Comparison of ENCODE assay signal across 15 mouse cellular contexts in genomic region chr5:29029957-29030356, GRCm38 (mm10).
"Had no signal": no experiment of that assay in that cellular context is flagged by ENCODE, and none has a peak within 500 bp of the region (broad histone marks: within the 10 kb centered on the region; RNA-seq: fewer than 3 reads in every experiment).

No protein-coding gene starts in this region.

- H3K27ac ChIP-seq: layer of hippocampus, adult 2 months; limb, embryonic 12.5 days; liver, embryonic 13.5 days; lung, embryonic 15.5 days; midbrain, embryonic 13.5 days; neural tube, embryonic 15.5 days had no signal

- H3K4me1 ChIP-seq: limb, embryonic 12.5 days; liver, embryonic 13.5 days; lung, embryonic 15.5 days; midbrain, embryonic 13.5 days; neural tube, embryonic 15.5 days had no signal

- H3K4me3 ChIP-seq: layer of hippocampus, adult 2 months; limb, embryonic 12.5 days; liver, embryonic 13.5 days; lung, embryonic 15.5 days; midbrain, embryonic 13.5 days; neural tube, embryonic 15.5 days had no signal

- H3K27me3 ChIP-seq: limb, embryonic 12.5 days; liver, embryonic 13.5 days; lung, embryonic 15.5 days; midbrain, embryonic 13.5 days; neural tube, embryonic 15.5 days had no signal

- H3K4me2 ChIP-seq: limb, embryonic 12.5 days; liver, embryonic 13.5 days; lung, embryonic 15.5 days; midbrain, embryonic 13.5 days; neural tube, embryonic 15.5 days had no signal

- H3K9ac ChIP-seq: limb, embryonic 12.5 days; liver, embryonic 13.5 days; liver, postnatal 0 days; lung, embryonic 15.5 days; midbrain, embryonic 13.5 days; neural tube, embryonic 15.5 days had no signal

- ATAC-seq: liver, postnatal 0 days; midbrain, embryonic 13.5 days had no signal

- H3K9me3 ChIP-seq: limb, embryonic 12.5 days; liver, embryonic 13.5 days; lung, embryonic 15.5 days; midbrain, embryonic 13.5 days; neural tube, embryonic 15.5 days had no signal

- DNase-seq: kidney, postnatal 10 days; kidney, postnatal 4 days; liver; liver, embryonic 13.5 days; liver, postnatal 0 days; lung, postnatal 36 days; right cerebral cortex, adult 18-20 months; right cerebral cortex, postnatal 25 days; thymus, adult 2 months; thymus, postnatal 25 days had no signal

- H3K36me3 ChIP-seq: limb, embryonic 12.5 days; liver, embryonic 13.5 days; lung, embryonic 15.5 days; midbrain, embryonic 13.5 days; neural tube, embryonic 15.5 days had no signal
